Mouse (Mus musculus) embryonic facial prominence, embryonic 12.5 days (tissue): Measurements from ENCODE around the gene Slit1. TPM values are rescaled to one million over a fixed set of nuclear protein-coding genes. Genes with fewer than 3 reads are reported as not detected.

Experiments used
- ATAC-seq: fragments of 200-750 bp; cut with Nextera tagmentation; 2 replicates; pipeline ENCODE4 v1.8.0; 2017; ENCODE audit not compliant: insufficient number of reproducible peaks, insufficient read depth, low FRiP score, low TSS enrichment
- H3K27ac ChIP-seq: fragments of 300-500 bp; sonication (generic); 2 replicates; pipeline ENCODE4 v1.5.1; 2016; ENCODE audit warnings: mild to moderate bottlenecking
- H3K27me3 ChIP-seq: fragments of 300-500 bp; sonication (generic); 2 replicates; pipeline ENCODE4 v1.6.1; 2016; ENCODE audit warnings: mild to moderate bottlenecking, moderate library complexity
- H3K36me3 ChIP-seq: fragments of 300-500 bp; sonication (generic); 2 replicates; pipeline ENCODE4 v1.6.1; 2016; ENCODE audit warnings: mild to moderate bottlenecking
- H3K4me1 ChIP-seq: fragments of 300-500 bp; sonication (generic); 2 replicates; pipeline ENCODE4 v1.6.1; 2016
- H3K4me2 ChIP-seq: fragments of 300-500 bp; sonication (generic); replicated peaks from 2 replicates; pipeline ENCODE4 v1.6.1; 2016; ENCODE audit warnings: mild to moderate bottlenecking, moderate library complexity
- H3K4me3 ChIP-seq: fragments of 300-500 bp; sonication (generic); 2 replicates; pipeline ENCODE4 v1.5.1; 2016; ENCODE audit warnings: mild to moderate bottlenecking
- H3K9ac ChIP-seq: fragments of 300-500 bp; sonication (generic); 2 replicates; pipeline ENCODE4 v1.6.1; 2016; ENCODE audit warnings: mild to moderate bottlenecking, moderate library complexity
- H3K9me3 ChIP-seq: fragments of 300-500 bp; sonication (generic); 2 replicates; pipeline ENCODE4 v1.6.1; 2016; ENCODE audit warnings: mild to moderate bottlenecking, moderate library complexity
- WGBS: fragments of 180-500 bp; shearing (Covaris S2); methylation state at CpG from one replicate; pipeline ENCODE4 v1.1.7; 2016; 5-methylcytosine and 5-hydroxymethylcytosine counted together
- polyA plus RNA-seq: library from polyadenylated mRNA; unstranded; fragments of >200 nt; fragmentation: Nextera tagmentation; extraction: Ambion mirVana; gene quantifications from 2 replicates; pipeline ENCODE4 v1.2.1, GENCODE M21; 2016

The Slit1 gene
- polyA plus RNA-seq, 1 experiment from 2014 or later, result 1.4 TPM

- H3K36me3 ChIP-seq, result no peaks in the 10 kb centered on the region
- no peak overlapping the region for H3K9ac ChIP-seq
- no peak for ATAC-seq
- no peak overlapping the region for H3K4me2 ChIP-seq
- WGBS, result 63% methylated on average over 1 of the region's 1 CpGs
- H3K27me3 ChIP-seq, result no peaks in the 10 kb centered on the region; the same call in 1 of the 2 replicates
- no peak overlapping the region for H3K4me3 ChIP-seq
- H3K4me1 ChIP-seq, result peaks cover 4% of the 10 kb centered on the region; the same call in 1 of the 2 replicates
- no peaks in the 10 kb centered on the region for H3K9me3 ChIP-seq
- H3K27ac ChIP-seq, result no peak overlapping the region
These were observed 58.6 kb downstream of the Slit1 start for GRCm38 (mm10) chr19:41684874-41685273.

- 63% methylated on average over 1 of the region's 1 CpGs for WGBS
- Histone ChIP-seq H3K4me2 (no peak overlapping the region), H3K9ac (no peak overlapping the region), H3K4me3 (no peak overlapping the region), H3K9me3 (no peaks in the 10 kb centered on the region), H3K4me1 (peaks cover 7% of the 10 kb centered on the region; the same call in 1 of the 2 replicates), H3K27me3 (peaks cover 2% of the 10 kb centered on the region; the same call in 1 of the 2 replicates), H3K36me3 (no peaks in the 10 kb centered on the region), H3K27ac (no peak overlapping the region)
- no peak for ATAC-seq
These were observed 59.5 kb downstream of the Slit1 start for GRCm38 (mm10) chr19:41683951-41684350.

DNA sequence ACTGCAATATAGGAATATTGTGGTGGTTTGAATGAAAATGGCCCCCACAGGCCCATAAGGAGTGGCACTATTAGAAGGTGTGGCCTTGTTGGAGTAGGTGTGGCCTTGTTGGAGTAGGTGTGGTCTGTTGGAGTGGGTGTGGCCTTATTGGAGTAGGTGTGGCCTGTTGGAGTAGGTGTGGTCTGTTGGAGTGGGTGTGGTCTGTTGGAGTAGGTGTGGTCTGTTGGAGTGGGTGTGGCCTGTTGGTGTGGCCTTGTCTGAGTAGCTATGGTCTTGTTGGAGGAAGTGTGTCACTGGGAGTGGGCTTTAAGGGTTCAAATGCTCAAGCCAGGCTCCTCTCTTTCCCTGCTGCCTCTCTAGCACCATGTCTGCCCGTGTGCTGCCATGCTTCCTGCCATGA, 63.2 kb downstream of the Slit1 start:
- H3K4me1 ChIP-seq, result peaks cover 5% of the 10 kb centered on the region; the same call in 1 of the 2 replicates
- ATAC-seq, result no peak
- peaks cover 9% of the 10 kb centered on the region for H3K27me3 ChIP-seq
- no peak overlapping the region for H3K4me2 ChIP-seq
- no peaks in the 10 kb centered on the region for H3K36me3 ChIP-seq
- H3K27ac ChIP-seq, result no peak overlapping the region
- no peak overlapping the region for H3K4me3 ChIP-seq
- no peaks in the 10 kb centered on the region for H3K9me3 ChIP-seq
- 88% methylated on average over 1 of the region's 1 CpGs for WGBS
- H3K9ac ChIP-seq, result no peak overlapping the region

GRCm38 (mm10) chr19:41679028-41679427, 64.4 kb downstream of the Slit1 start:
- Histone ChIP-seq H3K4me2 (0 out of 2 replicates have a peak overlapping the region, but pooled peaks have one; percentile 15), H3K9ac (no peak overlapping the region; the same call in 1 of the 2 replicates)
- ATAC-seq, result no peak

DNA sequence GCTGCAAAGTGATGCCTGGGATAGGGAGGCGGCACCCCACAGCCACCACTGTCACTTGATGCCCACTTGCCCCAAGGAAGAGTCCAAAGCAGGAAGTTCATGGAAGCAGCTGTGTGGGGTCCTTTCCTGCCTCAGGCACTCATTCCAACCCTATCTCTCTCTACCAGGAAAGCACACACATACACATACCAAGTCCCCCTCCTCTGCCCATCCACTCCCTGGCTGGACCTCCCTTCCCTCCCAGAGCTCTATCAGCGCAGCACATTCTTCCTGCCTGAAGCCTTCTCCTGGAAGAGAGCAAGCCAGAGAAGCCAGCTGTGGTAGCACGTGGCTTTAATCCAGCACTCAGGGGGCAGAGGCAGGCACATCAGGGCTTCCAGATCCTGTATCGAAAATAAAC, 65.9 kb downstream of the Slit1 start:
- H3K36me3 ChIP-seq, result no peaks in the 10 kb centered on the region
- peaks cover 9% of the 10 kb centered on the region for H3K27me3 ChIP-seq
- no peak overlapping the region for H3K9ac ChIP-seq
- no peak overlapping the region for H3K4me2 ChIP-seq
- ATAC-seq, result no peak
- H3K9me3 ChIP-seq, result no peaks in the 10 kb centered on the region
- 51% methylated on average over 4 of the region's 4 CpGs for WGBS
- H3K27ac ChIP-seq, result no peak overlapping the region
- H3K4me3 ChIP-seq, result no peak overlapping the region
- H3K4me1 ChIP-seq, result peaks cover 5% of the 10 kb centered on the region; the same call in 1 of the 2 replicates

More at GRCm38 (mm10) chr19:41679028-41679427, 64.4 kb downstream of the Slit1 start:
- Histone ChIP-seq H3K4me3 (no peak overlapping the region), H3K27me3 (peaks cover 9% of the 10 kb centered on the region), H3K9me3 (no peaks in the 10 kb centered on the region), H3K36me3 (no peaks in the 10 kb centered on the region), H3K4me1 (peaks cover 5% of the 10 kb centered on the region; the same call in 1 of the 2 replicates), H3K27ac (no peak overlapping the region)
- 14% methylated on average over 15 of the region's 15 CpGs for WGBS

GRCm38 (mm10) chr19:41675583-41675982, 67.9 kb downstream of the Slit1 start:
- peaks cover 9% of the 10 kb centered on the region for H3K27me3 ChIP-seq
- H3K9me3 ChIP-seq, result no peaks in the 10 kb centered on the region
- no peak overlapping the region for H3K9ac ChIP-seq
- H3K4me1 ChIP-seq, result peaks cover 5% of the 10 kb centered on the region; the same call in 1 of the 2 replicates
- ATAC-seq, result no peak
- H3K36me3 ChIP-seq, result no peaks in the 10 kb centered on the region
- H3K4me2 ChIP-seq, result no peak overlapping the region
- 68% methylated on average over 8 of the region's 8 CpGs for WGBS
- no peak overlapping the region for H3K4me3 ChIP-seq
- H3K27ac ChIP-seq, result no peak overlapping the region

DNA sequence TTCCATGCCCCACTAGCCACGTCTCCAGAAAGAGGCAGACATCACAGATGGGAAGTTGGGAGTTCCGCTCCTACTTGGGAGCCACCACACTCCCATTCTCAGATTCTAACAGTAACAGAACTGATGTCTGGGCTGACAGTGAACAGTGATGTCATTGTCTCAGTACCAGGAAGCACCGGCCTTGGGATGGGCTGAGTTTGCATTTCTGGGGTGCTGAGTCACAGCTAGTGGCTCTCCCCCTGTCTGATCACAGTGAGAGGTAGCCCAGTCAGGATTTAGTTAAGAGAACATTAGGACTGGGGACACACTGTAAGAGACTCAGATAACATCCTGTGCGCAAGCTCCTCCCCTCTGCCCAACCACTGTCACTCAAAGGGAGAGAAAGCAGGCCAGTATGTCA, 69.1 kb downstream of the Slit1 start:
- Histone ChIP-seq H3K4me1 (peaks cover 13% of the 10 kb centered on the region; the same call in 1 of the 2 replicates), H3K9me3 (no peaks in the 10 kb centered on the region), H3K27ac (no peak overlapping the region), H3K36me3 (no peaks in the 10 kb centered on the region), H3K4me2 (no peak overlapping the region), H3K27me3 (peaks cover 9% of the 10 kb centered on the region), H3K4me3 (no peak overlapping the region), H3K9ac (no peak overlapping the region)
- WGBS, result 44% methylated on average over 4 of the region's 4 CpGs
- no peak for ATAC-seq

DNA sequence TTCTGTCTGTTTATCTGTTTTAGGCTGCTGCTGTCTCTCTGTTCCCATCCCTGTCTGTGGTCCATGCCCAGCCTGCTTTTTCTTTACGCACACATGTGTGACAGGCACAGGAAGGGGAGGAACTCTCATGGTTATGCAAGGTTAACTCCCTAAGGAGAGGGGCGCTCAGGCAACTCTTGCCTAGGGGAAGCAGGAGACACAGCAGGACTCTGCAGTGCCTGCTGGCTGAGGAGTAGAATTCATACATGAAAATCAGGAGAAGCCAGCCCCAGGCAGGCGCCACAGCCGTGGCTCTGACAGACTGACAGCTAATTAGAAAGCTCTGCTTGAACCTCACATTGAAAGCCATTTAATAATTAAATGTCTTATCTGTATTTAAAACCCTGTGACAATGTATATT, 70.6 kb downstream of the Slit1 start:
- WGBS, result 32% methylated on average over 4 of the region's 4 CpGs
- peaks cover 4% of the 10 kb centered on the region for H3K27me3 ChIP-seq

DNA sequence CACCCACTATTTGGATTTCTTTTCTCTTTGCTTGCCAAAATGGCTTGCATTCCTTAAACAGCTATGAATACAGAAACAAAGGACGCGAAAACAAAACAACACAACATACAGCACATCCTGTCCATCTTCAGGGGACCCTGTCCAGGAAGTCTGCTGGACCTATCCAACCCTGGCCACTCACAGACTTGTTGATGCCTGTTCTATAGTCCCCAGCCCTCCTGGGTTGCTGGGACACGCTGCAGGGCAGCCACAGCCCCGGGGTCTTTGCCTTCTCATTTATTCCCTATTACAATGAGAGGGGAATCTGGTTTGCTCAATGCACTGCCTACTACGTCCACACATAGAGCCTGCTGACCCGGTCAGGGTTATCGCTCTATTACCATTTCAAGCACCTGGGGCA, 72.5 kb downstream of the Slit1 start:
- H3K27me3 ChIP-seq, result peaks cover 3% of the 10 kb centered on the region; the same call in 1 of the 2 replicates
- H3K4me3 ChIP-seq, result no peak overlapping the region
- no peaks in the 10 kb centered on the region for H3K36me3 ChIP-seq
- ATAC-seq, result no peak
- H3K27ac ChIP-seq, result no peak overlapping the region
- no peak overlapping the region for H3K9ac ChIP-seq
- H3K9me3 ChIP-seq, result no peaks in the 10 kb centered on the region
- 0 out of 2 replicates have a peak, but pooled peaks cover 9% of the 10 kb centered on the region for H3K4me1 ChIP-seq
- H3K4me2 ChIP-seq, result no peak overlapping the region
- 56% methylated on average over 7 of the region's 7 CpGs for WGBS

More for the DNA sequence above, 70.6 kb downstream of the Slit1 start:
- Histone ChIP-seq H3K4me3 (no peak overlapping the region), H3K9ac (no peak overlapping the region), H3K36me3 (no peaks in the 10 kb centered on the region), H3K4me1 (peaks cover 9% of the 10 kb centered on the region; the same call in 1 of the 2 replicates), H3K27ac (no peak overlapping the region), H3K4me2 (no peak overlapping the region), H3K9me3 (no peaks in the 10 kb centered on the region)
- ATAC-seq, result no peak

GRCm38 (mm10) chr19:41670473-41670872, 73.0 kb downstream of the Slit1 start:
- H3K9ac ChIP-seq, result no peak overlapping the region
- 0 out of 2 replicates have a peak, but pooled peaks cover 3% of the 10 kb centered on the region for H3K27me3 ChIP-seq
- H3K9me3 ChIP-seq, result no peaks in the 10 kb centered on the region
- H3K4me1 ChIP-seq, result 0 out of 2 replicates have a peak, but pooled peaks cover 9% of the 10 kb centered on the region
- ATAC-seq, result no peak
- WGBS, result 28% methylated on average over 5 of the region's 5 CpGs
- H3K4me3 ChIP-seq, result no peak overlapping the region
- H3K4me2 ChIP-seq, result no peak overlapping the region
- no peak overlapping the region for H3K27ac ChIP-seq
- H3K36me3 ChIP-seq, result no peaks in the 10 kb centered on the region

DNA sequence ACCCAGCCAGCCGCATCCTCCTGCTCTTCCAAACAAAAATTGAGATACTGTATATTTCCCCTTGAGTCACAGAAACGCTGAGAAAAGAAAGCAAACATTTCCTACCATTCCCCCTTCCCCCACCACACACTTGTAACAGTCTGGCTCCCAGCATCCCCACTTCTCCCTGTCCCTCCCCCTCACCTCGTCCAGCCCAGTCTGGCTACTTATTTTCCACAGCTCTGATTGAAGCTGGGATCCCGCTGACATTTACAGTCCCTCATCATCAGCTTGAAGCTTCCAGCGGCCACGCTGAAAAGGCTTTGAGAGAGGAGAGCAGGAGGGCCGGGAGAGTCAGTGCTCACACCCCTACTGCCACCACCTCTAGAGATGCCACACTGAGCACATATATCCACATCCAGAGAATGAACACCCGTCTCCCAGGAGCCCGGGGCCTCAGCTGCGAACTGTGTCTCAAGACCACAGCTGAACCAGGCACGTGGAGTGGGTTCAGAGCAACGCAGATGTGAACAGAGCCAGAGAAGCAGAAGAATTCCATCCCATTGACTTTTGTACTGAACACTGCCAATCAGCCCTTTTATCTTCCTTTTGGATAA, 73.6 kb downstream of the Slit1 start:
- Histone ChIP-seq H3K4me3 (no peak overlapping the region), H3K27ac (no peak overlapping the region), H3K4me2 (no peak overlapping the region), H3K36me3 (no peaks in the 10 kb centered on the region), H3K9me3 (no peaks in the 10 kb centered on the region), H3K9ac (no peak overlapping the region), H3K4me1 (0 out of 2 replicates have a peak, but pooled peaks cover 9% of the 10 kb centered on the region), H3K27me3 (peaks cover 8% of the 10 kb centered on the region; the same call in 1 of the 2 replicates)
- ATAC-seq, result no peak
- WGBS, result 25% methylated on average over 12 of the region's 12 CpGs

DNA sequence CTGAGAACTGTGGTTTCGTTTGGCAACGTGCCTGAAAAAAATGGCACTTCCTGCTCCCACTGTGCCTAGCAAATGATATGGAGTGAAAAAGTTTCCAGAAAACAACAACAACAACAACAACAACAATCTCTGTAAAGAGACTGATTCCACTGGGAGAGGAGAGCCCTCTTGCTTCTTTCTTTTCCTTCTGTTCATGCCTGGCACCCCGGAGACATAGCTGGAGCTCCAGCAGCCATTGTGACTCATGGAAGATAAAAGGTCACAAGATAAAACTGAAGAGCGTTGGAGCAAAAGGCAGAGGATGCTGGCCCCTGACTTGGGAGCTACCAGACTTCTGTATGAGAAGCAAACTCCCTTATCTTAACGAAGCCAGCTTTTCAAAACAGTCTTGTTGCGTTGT, 75.9 kb downstream of the Slit1 start:
- ATAC-seq, result no peak
- Histone ChIP-seq H3K4me2 (no peak overlapping the region), H3K4me1 (peaks cover 14% of the 10 kb centered on the region; the same call in 1 of the 2 replicates), H3K27me3 (peaks cover 28% of the 10 kb centered on the region), H3K9me3 (no peaks in the 10 kb centered on the region), H3K27ac (no peak overlapping the region), H3K9ac (no peak overlapping the region), H3K4me3 (no peak overlapping the region), H3K36me3 (no peaks in the 10 kb centered on the region)
- WGBS, result 54% methylated on average over 6 of the region's 6 CpGs
